Mouse (Mus musculus) heart, adult 11 months (tissue): ENCODE results near the gene Gm11115.

ENCODE experiments used
- DNase-seq: peaks from one replicate; pipeline ENCODE4 v3.0.0; 2022

Gene Gm11115

GRCm38 (mm10) chr5:88153999-88154398, at the start of gene Gm11115:
TSS of gene Gm11115 (minus strand) at chr5:88154099.
- DNase-seq, result no peak

- no peak for DNase-seq
These were observed 42.5 kb downstream of the Gm11115 start, which contains the start of gene Gm11116 for GRCm38 (mm10) chr5:88111430-88111829. TSS of gene Gm11116 (minus strand) at chr5:88111530.
